ENCODE assay signal across 8 mouse cellular contexts in the genomic region with DNA sequence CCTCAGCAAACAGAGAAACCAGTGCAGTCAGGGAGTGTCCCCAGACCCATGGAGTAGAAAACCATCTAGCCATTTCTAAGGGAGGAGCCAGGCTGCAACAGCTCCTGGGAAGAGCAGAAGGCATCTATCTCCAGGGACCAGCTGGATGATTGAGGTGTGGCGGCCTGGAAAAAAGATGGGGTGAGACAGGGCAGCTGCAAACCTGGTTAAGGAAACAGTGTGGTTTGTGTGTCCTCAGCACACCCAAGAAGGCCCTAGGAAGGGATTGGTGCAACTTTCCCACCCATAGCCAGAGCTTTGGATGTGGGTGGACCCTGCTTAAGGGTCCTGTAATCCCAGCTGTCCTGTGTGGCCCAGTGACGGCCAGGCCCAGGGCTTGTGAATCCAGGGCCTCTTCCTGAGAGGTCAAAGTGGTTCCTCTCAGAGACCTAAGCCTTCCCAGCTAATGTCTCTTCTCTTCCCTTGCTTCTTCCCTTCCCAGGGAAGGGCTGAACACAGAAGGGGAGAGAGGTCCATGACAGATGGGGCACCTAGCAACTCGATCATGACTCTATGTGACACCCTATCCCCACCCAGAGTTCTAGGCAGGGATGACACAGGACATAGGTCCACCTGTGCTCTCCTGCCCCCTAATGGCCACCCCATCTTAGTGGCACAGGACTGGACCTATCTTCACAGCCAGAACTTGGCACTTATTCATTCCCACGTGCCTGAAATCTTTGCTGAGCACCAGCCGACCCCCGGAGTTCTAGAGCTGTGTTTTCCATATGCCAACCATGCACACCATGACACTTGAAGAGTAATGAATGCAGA. TPM values are rescaled to one million over a fixed set of nuclear protein-coding genes. Genes with fewer than 3 reads are reported as not detected.
DNase-seq lines count a peak whose midpoint lies in the region; ATAC-seq lines count a peak whose summit lies in the region.

No protein-coding gene starts in this region.

- H3K4me1 ChIP-seq in kidney, embryonic 16.5 days (ENCODE audit: insufficient read depth, low read length), result no peaks in the 10 kb centered on the region

- H3K4me3 ChIP-seq in kidney, embryonic 16.5 days (ENCODE audit: low read length), result no peak overlapping the region

- ATAC-seq in erythroid progenitor cell, adult 5-6 weeks (replicated peaks; ENCODE audit: low FRiP score, poor library complexity, severe bottlenecking), result peak; percentile 83
- peak; percentile 57 for ATAC-seq in kidney, embryonic 16.5 days (ENCODE audit: low FRiP score, low TSS enrichment)
- ATAC-seq in monocyte, adult 5-6 weeks (replicated peaks; ENCODE audit: insufficient number of reproducible peaks, low FRiP score, low TSS enrichment, poor library complexity, severe bottlenecking), result peak; percentile 87
- no peak for ATAC-seq in frontal cortex, adult (ENCODE audit: low TSS enrichment)

- no peak overlapping the region for H3K4me2 ChIP-seq in kidney, embryonic 16.5 days (replicated peaks; ENCODE audit: low read depth, low read length)

- 49% methylated on average over 6 of the region's 6 CpGs for WGBS in kidney, embryonic 16.5 days

- H3K27me3 ChIP-seq in kidney, embryonic 16.5 days (ENCODE audit: insufficient read depth, low read length), result no peaks in the 10 kb centered on the region

- no peak overlapping the region for H3K9ac ChIP-seq in kidney, embryonic 16.5 days (replicated peaks; ENCODE audit: low read length)

- H3K27ac ChIP-seq in kidney, embryonic 16.5 days (ENCODE audit: low read length), result no peak overlapping the region

- no peaks in the 10 kb centered on the region for H3K36me3 ChIP-seq in kidney, embryonic 16.5 days (ENCODE audit: insufficient read depth, low read length)

- DNase-seq in ovary, postnatal 36 days (ENCODE audit: low spot score), result peak; percentile 51
- no peak for DNase-seq in ovary, adult 18-20 months (ENCODE audit: low spot score)
- peak; percentile 47 for DNase-seq in adrenal gland, adult 8-10 months
- DNase-seq in right cerebral cortex, postnatal 36 days (ENCODE audit: low spot score in 2 of 2), result no peak

- H3K9me3 ChIP-seq in kidney, embryonic 16.5 days (ENCODE audit: low read length), result no peaks in the 10 kb centered on the region

RNA-seq across cellular contexts. Expression of a gene that starts 14.2 kb away (rescaled TPM):
- 10 to 100 TPM; 54.2 to 62.0 (median 60.9) TPM for total RNA-seq in adrenal gland, adult 8-10 months (2022)
- 40.7 and 50.7 TPM in 2 replicates for total RNA-seq in erythroid progenitor cell, adult 5-6 weeks (2015; ENCODE audit: low replicate concordance)
- total RNA-seq in erythroid progenitor cell, adult 5-6 weeks (2017; ENCODE audit: low replicate concordance), result 41.3 and 43.5 TPM in 2 replicates
- polyA plus RNA-seq in kidney, embryonic 16.5 days (2015; fragmentation: Nextera tagmentation; extraction: Ambion mirVana), result 24.8 and 30.1 TPM in 2 replicates
- 67.4 to 82.3 TPM (median 75.6 TPM) in 3 replicates for total RNA-seq in monocyte, adult 5-6 weeks (2017)

RNA-seq across cellular contexts. Expression of a gene that starts 30.9 kb away (rescaled TPM):
- total RNA-seq in adrenal gland, adult 8-10 months (2022), result 1 to 10 TPM; 2.1 to 4.8 (median 3.4) TPM
- total RNA-seq in erythroid progenitor cell, adult 5-6 weeks (2015; ENCODE audit: low replicate concordance), result 6.3 and 16.6 TPM in 2 replicates
- total RNA-seq in erythroid progenitor cell, adult 5-6 weeks (2017; ENCODE audit: low replicate concordance), result 6.3 and 14.6 TPM in 2 replicates
- polyA plus RNA-seq in kidney, embryonic 16.5 days (2015; fragmentation: Nextera tagmentation; extraction: Ambion mirVana), result 1.0 and 1.2 TPM in 2 replicates
- total RNA-seq in monocyte, adult 5-6 weeks (2017), result 572 to 636 TPM (median 611 TPM) in 3 replicates

RNA-seq across cellular contexts. Expression of a gene that starts 45.7 kb away (rescaled TPM):
- 10 to 100 TPM; 68.9 to 84.3 (median 80.5) TPM for total RNA-seq in adrenal gland, adult 8-10 months (2022)
- total RNA-seq in erythroid progenitor cell, adult 5-6 weeks (2015; ENCODE audit: low replicate concordance), result 180 and 209 TPM in 2 replicates
- 100 and 160 TPM in 2 replicates for total RNA-seq in erythroid progenitor cell, adult 5-6 weeks (2017; ENCODE audit: low replicate concordance)
- polyA plus RNA-seq in kidney, embryonic 16.5 days (2015; fragmentation: Nextera tagmentation; extraction: Ambion mirVana), result 560 and 596 TPM in 2 replicates
- total RNA-seq in monocyte, adult 5-6 weeks (2017), result 31.2 to 51.6 TPM (median 37.9 TPM) in 3 replicates

RNA-seq across cellular contexts. Expression of a gene that starts 56.8 kb away (rescaled TPM):
- total RNA-seq in adrenal gland, adult 8-10 months (2022), result 10 to 100 TPM; 35.8 to 40.8 (median 40.5) TPM
- total RNA-seq in erythroid progenitor cell, adult 5-6 weeks (2015; ENCODE audit: low replicate concordance), result 18.7 and 30.6 TPM in 2 replicates
- 9.8 and 31.8 TPM in 2 replicates for total RNA-seq in erythroid progenitor cell, adult 5-6 weeks (2017; ENCODE audit: low replicate concordance)
- 90.5 and 93.3 TPM in 2 replicates for polyA plus RNA-seq in kidney, embryonic 16.5 days (2015; fragmentation: Nextera tagmentation; extraction: Ambion mirVana)
- total RNA-seq in monocyte, adult 5-6 weeks (2017), result 148 to 199 TPM (median 172 TPM) in 3 replicates

Comparison
In these comparisons a context has a peak if more than half of its experiments do, and no peak if none do; other contexts are left out.
1. DNase-seq: peak in ovary, postnatal 36 days (single experiment) and adrenal gland, adult 8-10 months (single experiment); none in ovary, adult 18-20 months (single experiment) and right cerebral cortex, postnatal 36 days (0 of 2).
2. RNA of a gene that starts 30.9 kb away (total RNA-seq): 572 to 636 TPM in monocyte, adult 5-6 weeks; 6.3 to 16.6 TPM in erythroid progenitor cell, adult 5-6 weeks and 2.1 to 4.8 TPM in adrenal gland, adult 8-10 months; every median in the first group is over 10 times any median in the second.